Mouse (Mus musculus): Measurements from ENCODE around the gene Fam155a.

Fam155a gene

GRCm38 (mm10) chr8:9656901-9657300 is 114.1 kb downstream of the Fam155a start:
- DNase-seq = no peak

- DNase-seq = no peak
Observed at GRCm38 (mm10) chr8:9654826-9655225, 116.1 kb downstream of the Fam155a start.

DNA sequence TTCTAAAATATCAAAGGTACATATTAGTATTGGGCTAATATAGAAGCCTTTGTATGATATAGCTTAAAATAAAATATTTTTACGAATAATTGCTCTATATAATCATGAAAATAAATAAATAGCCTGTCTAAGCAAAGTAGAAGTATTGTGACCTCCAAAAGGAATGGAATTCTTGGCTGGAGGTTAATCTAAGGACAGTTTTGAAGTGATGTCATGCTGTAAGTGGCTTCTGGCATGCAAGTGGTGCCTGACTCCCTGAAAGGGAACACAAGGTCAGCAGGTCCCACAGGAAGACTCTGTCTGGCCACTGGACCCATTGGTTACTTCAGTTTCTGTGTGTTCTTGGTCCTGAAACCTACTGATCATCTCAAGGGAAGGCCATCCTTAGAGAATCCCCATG is 117.3 kb downstream of the Fam155a start:
- no peak for DNase-seq

GRCm38 (mm10) chr8:9638162-9638561 is 132.8 kb downstream of the Fam155a start:
- no peak for DNase-seq

DNA sequence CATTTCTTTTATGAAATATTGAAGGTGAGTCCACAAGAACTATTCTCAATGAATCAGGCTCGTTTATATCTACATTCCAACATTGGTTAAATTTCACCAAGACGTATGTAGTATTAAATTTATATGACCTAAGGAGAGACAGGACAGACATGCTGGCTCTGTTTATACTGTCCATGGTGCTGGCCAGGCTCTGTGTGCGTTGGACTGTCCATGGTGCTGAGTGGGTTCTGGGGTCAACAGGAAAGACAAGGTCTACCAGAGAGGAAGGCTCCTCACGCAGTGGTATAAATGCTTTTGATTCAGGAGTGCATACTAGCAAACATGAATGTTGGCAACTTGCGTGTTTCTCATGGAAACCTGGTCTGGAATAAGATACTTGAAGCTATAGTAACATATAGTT is 135.7 kb downstream of the Fam155a start:
- DNase-seq = peak; percentile 9

DNA sequence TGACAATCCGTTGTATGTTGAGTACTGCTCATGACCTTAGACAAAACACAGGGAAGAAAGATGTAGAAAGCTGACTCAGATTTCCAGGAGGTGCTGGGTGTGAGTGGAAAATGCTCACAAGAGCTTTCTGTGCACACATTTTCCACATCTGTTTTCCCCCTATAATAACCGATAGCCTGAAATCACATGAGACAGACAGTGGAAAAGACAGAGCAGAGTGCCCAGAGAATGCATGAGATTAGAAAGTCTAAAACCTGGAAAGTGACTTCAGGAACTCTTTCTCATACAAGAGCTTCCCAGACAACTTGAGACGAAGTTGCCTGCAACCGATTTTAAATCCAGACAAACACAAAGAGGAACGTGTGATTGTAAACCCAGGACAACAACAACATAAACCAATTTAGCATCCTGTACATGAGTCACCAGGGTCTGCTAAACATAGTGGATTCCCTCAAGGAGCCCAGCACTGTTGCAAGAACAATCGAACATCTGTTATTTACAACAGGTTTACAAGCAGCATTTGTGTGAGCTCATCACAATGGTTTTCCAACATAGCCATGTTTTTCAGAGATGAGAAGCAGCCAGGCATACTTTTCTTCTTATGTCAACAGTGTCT is 163.8 kb downstream of the Fam155a start:
- no peak for DNase-seq

DNA sequence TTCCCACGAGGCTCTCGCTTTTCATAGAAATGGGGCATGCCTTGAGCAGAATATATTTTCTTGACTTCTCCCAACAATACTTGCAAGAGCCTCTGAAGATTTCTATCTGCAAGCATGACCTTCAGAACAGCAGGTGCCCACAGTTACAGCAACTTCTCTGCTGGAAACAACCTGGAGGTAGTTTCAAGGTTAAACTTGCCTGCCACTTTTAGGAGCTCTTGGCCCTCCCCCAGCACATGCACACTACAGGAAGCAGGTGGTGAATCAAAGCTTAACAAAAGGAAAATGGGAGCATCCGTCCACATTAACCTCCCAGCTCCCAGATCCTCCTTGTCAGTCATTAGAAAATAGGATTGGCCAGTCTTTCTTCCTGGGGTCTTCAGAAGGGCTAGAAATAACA is 175.0 kb downstream of the Fam155a start:
- DNase-seq = no peak

DNA sequence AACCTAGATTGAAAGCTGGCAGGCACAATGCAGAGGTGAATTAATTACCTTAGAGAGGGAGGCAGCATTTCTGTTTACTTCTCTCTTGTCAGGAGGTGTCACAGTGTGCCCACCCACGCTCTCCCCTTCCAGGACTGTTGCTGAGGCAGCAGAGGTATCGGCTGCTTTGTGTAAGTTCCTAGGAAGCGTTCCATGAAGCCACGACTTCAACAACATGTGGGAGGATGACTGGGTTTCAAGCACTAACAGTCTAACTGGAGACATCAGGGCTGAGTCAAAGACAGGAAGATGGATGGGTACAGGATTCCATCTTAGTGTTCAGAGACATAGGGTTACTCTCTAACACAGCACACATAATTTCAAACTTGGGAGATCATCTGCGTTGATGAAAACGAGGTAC is 189.1 kb downstream of the Fam155a start:
- DNase-seq = no peak

GRCm38 (mm10) chr8:9580192-9580591 is 190.8 kb downstream of the Fam155a start:
- DNase-seq = no peak

DNA sequence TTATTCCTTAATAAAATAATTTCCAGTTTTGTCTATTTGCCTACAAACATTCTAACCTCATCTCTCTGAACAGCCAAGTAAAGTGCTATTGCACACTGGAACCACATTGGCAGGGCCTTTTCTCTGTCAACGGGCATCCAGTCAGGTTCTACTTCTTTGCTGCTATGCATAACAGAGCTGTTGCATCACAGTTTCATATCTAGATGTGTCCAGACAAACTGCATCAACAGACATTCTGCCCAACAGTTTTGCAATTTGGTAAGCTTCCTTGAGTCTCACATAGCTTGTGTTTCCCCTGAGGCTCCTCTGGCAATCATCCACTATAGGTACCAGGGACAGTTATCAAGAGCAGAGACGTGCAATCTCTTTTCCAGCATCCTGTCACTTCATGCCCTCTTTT is 199.0 kb downstream of the Fam155a start:
- DNase-seq = no peak

GRCm38 (mm10) chr8:9569516-9570170 is 201.3 kb downstream of the Fam155a start:
- no peak for DNase-seq

- no peak for DNase-seq
Observed at GRCm38 (mm10) chr8:9549199-9549598, 221.8 kb downstream of the Fam155a start.

- DNase-seq = no peak
Observed at GRCm38 (mm10) chr8:9547558-9547954, 223.4 kb downstream of the Fam155a start.

- DNase-seq = no peak
Observed at GRCm38 (mm10) chr8:9546919-9547557, 223.9 kb downstream of the Fam155a start.

DNA sequence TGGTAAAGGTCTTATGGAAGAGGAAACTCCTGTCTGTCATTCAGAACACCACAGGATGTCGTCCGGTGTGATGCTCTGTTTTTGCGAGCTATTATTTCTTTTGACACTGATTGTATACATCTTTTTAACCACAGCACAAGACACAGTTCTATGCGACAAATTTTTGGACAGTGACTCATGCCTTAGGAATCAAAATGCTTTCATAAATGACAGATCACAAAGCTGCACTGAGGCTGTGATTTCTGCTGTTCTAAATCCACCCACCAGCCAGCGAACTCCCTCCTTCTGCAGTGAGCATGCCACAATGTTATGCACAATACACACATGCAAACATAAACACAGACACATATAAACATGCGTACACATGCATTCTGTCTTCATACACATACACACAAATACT is 224.5 kb downstream of the Fam155a start:
- no peak for DNase-seq

- no peak for DNase-seq
Observed at GRCm38 (mm10) chr8:9545665-9546064, 225.3 kb downstream of the Fam155a start.

GRCm38 (mm10) chr8:9535730-9536372 is 235.1 kb downstream of the Fam155a start:
- DNase-seq = no peak

- DNase-seq = no peak
Observed at GRCm38 (mm10) chr8:9526515-9526914, 244.4 kb downstream of the Fam155a start.

DNA sequence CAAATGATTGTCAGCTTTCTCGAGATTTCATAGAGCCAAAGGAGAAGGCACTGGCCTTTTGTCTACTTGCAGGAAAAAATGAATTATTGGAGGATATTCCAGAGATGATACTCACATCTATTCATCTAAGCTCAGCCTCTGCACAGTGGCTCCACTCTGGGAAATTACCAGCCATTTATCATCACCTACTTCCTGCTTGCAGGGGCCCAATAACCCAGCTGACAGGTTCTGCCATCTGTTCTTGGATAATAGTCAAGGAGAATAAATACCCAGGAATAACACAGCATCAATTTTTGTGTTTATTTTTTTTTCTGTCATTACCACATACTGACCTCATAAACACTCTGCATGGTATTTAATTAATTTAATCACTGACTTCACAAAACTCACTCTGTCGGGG is 249.4 kb downstream of the Fam155a start:
- no peak for DNase-seq

DNA sequence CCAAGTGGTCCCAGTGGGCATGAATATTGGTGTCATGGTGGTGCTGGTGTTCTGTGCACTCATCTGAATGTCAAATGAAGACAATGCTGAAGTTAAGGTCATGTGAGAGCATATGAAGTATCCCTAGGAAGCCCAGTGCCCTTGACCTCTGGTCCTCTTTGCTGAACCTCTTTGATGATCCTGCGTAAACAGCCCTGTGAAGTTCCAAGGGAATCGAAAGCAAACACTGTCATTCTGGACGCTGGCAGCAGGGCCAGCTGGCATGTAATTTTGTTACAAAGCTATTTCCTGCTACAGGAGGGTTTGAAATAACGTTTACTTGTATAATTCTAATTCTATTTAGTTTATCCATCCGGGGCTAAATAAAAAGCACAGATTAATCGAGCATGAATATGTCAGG is 270.2 kb downstream of the Fam155a start:
- no peak for DNase-seq

DNA sequence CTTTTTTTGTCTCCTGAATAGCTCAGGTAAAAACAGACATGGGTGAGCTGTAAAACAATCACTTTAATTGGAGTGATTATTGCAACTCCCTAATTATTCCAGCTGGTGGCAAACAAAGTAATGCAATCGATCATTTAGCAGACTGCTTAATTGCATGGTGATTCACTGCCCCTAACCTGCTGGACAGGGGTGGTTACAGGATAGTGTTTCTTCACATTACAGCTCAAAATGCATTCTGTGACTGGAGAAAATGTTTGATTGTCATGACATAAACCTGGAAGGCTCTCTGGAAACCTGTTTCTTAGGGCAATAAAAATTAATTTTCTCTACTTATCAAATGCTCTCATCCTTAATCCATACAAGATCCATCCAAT is 276.7 kb downstream of the Fam155a start:
- DNase-seq = no peak

- no peak for DNase-seq
Observed at GRCm38 (mm10) chr8:9493557-9494224, 277.3 kb downstream of the Fam155a start.

DNA sequence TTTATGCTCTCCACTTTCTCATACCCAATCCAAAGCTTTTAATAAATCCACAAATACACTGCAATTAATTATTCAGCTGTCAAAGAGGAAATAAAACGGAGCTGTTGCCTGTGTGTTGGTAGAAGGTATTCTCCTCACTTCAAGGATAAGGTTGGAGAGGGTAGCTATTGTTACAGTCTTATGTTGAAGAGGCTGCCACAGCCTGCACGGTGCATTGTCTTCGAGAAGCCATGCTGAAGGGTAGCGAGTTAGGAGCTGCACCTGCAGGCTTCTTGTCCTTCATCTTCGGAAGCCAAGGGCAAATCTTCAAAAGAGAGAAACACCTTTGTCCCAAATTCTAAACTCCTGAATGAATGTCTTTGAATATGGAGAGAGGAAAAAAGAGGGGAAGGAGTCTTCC is 288.4 kb downstream of the Fam155a start:
- DNase-seq = no peak

DNA sequence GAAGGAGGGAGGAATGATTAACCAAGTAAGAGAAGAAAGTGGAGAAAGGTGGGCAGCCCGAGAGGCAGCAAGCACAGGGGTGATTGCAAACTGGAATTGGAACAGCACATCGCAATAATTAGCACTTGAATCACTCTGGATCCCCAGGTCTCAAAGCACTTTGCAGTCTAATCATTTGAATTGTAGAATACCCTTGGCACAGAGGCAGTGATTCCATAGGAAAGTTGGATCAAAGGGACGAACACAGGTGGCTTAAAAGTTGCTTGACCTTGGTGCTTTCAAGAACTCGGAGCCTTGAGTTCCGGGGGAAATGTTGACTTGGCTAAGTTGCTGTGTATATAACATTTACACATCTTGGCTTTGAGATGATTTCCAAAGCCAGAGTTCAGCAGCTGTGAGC is 299.7 kb downstream of the Fam155a start:
- no peak for DNase-seq
